8 mouse cellular contexts compared by ENCODE assay signal in the genomic region with DNA sequence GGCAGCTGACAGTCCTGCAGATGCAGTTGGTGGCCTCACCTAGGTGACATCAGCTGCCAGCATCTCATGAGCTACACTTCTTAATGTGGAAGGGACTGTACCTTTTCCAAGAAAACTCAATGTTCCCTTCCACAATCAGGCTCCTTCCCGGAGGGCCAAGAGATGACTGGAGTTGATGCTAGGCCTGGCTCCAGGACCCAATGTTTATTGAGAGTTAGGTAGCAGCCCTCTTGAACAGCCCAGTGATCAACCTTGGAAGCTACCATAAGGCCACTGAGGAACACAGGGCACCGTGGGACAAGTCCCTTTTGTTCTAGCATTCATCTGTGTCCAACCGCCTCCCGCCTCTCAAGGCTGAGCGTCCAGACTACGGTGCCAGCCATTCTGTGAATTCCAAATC. TPM values are rescaled to one million over a fixed set of nuclear protein-coding genes. Genes with fewer than 3 reads are reported as not detected.
DNase-seq lines count a peak whose midpoint lies in the region; ATAC-seq and TF ChIP-seq lines count a peak whose summit lies in the region.

No protein-coding gene starts in this region.

- peak overlapping the region; percentile 99 for H3K9ac ChIP-seq in lung, embryonic 16.5 days (ENCODE audit: low read length)
- peak overlapping the region; percentile 98; the same call in 1 of the 2 replicates for H3K9ac ChIP-seq in forebrain, embryonic 12.5 days
- peak overlapping the region; percentile 98 for H3K9ac ChIP-seq in limb, embryonic 11.5 days (ENCODE audit: low read length)

- peaks cover 8% of the 10 kb centered on the region for H3K36me3 ChIP-seq in lung, embryonic 16.5 days (ENCODE audit: control insufficient read depth, insufficient read depth, low read length)
- peaks cover 17% of the 10 kb centered on the region for H3K36me3 ChIP-seq in forebrain, embryonic 12.5 days (replicated peaks)
- peaks cover 4% of the 10 kb centered on the region for H3K36me3 ChIP-seq in limb, embryonic 11.5 days (ENCODE audit: control insufficient read depth, insufficient read depth, low read length)

- H3K4me2 ChIP-seq in lung, embryonic 16.5 days (ENCODE audit: low read depth, low read length) = peak overlapping the region; percentile 93
- peak overlapping the region; percentile 81 for H3K4me2 ChIP-seq in forebrain, embryonic 12.5 days
- peak overlapping the region; percentile 86 for H3K4me2 ChIP-seq in limb, embryonic 11.5 days (ENCODE audit: low read depth, severe bottlenecking)

- H3K9me3 ChIP-seq in lung, embryonic 16.5 days (ENCODE audit: control insufficient read depth, low read length) = no peaks in the 10 kb centered on the region
- H3K9me3 ChIP-seq in forebrain, embryonic 12.5 days = no peaks in the 10 kb centered on the region
- H3K9me3 ChIP-seq in limb, embryonic 11.5 days (ENCODE audit: control insufficient read depth, low read length) = no peaks in the 10 kb centered on the region

- no peak for TF ChIP-seq POLR2A in olfactory bulb, adult 2 months (IDR thresholded peaks at IDR 0.05; ENCODE audit: insufficient read depth, low read depth, low read length)

- no peak overlapping the region for H3K27ac ChIP-seq in lung, embryonic 16.5 days (ENCODE audit: low read length)
- H3K27ac ChIP-seq in forebrain, embryonic 12.5 days = no peak overlapping the region
- no peak overlapping the region for H3K27ac ChIP-seq in limb, embryonic 11.5 days (replicated peaks; ENCODE audit: low read depth, low read length)
- H3K27ac ChIP-seq in olfactory bulb, adult 2 months (ENCODE audit: insufficient read depth, low read depth, low read length) = no peak overlapping the region

- no peak for TF ChIP-seq CTCF in olfactory bulb, adult 2 months (IDR thresholded peaks at IDR 0.05; ENCODE audit: insufficient read depth, low read depth, low read length)

- no peaks in the 10 kb centered on the region for H3K27me3 ChIP-seq in lung, embryonic 16.5 days (ENCODE audit: control insufficient read depth, insufficient read depth, low read depth, low read length)
- H3K27me3 ChIP-seq in forebrain, embryonic 12.5 days = no peaks in the 10 kb centered on the region
- no peaks in the 10 kb centered on the region for H3K27me3 ChIP-seq in limb, embryonic 11.5 days (ENCODE audit: control insufficient read depth, insufficient read depth, low read length)

- intact Hi-C loops in gastrocnemius, postnatal 36 days (cut with DNase I) = loop anchor here (5.0 kb wide), 1 partner anchor 105 kb away; a partner anchor contains a TSS
- intact Hi-C loops in left cerebral cortex, postnatal 14 days (cut with DNase I) = loop anchor here (5.0 kb wide), 1 partner anchor 105 kb away; a partner anchor contains a TSS

- peaks cover 15% of the 10 kb centered on the region; the same call in 1 of the 2 replicates for H3K4me1 ChIP-seq in lung, embryonic 16.5 days (replicated peaks; ENCODE audit: control insufficient read depth, insufficient read depth, low read length)
- H3K4me1 ChIP-seq in forebrain, embryonic 12.5 days = peaks cover 24% of the 10 kb centered on the region
- H3K4me1 ChIP-seq in limb, embryonic 11.5 days (ENCODE audit: control insufficient read depth, insufficient read depth, low read length) = no peaks in the 10 kb centered on the region
- H3K4me1 ChIP-seq in olfactory bulb, adult 2 months (ENCODE audit: control insufficient read depth, insufficient read depth, low read length) = peaks cover 14% of the 10 kb centered on the region

- no peak for ATAC-seq in lung, embryonic 16.5 days (ENCODE audit: low read depth)
- no peak for ATAC-seq in forebrain, embryonic 12.5 days (ENCODE audit: low FRiP score)
- ATAC-seq in limb, embryonic 11.5 days (ENCODE audit: insufficient number of reproducible peaks, low FRiP score, low TSS enrichment, low read depth) = no peak

- WGBS in lung, embryonic 16.5 days = 78% methylated on average over 6 of the region's 6 CpGs
- WGBS in forebrain, embryonic 12.5 days = 86% methylated on average over 6 of the region's 6 CpGs
- WGBS in limb, embryonic 11.5 days = 93% methylated on average over 6 of the region's 6 CpGs
- WGBS in olfactory bulb, adult 2 months = 48% methylated on average over 6 of the region's 6 CpGs

- H3K4me3 ChIP-seq in lung, embryonic 16.5 days (ENCODE audit: low read length) = peak overlapping the region; percentile 85
- peak overlapping the region; percentile 92 for H3K4me3 ChIP-seq in forebrain, embryonic 12.5 days (replicated peaks)
- H3K4me3 ChIP-seq in limb, embryonic 11.5 days (ENCODE audit: low read depth, low read length) = peak overlapping the region; percentile 74
- peak overlapping the region; percentile 89 for H3K4me3 ChIP-seq in olfactory bulb, adult 2 months (ENCODE audit: insufficient read depth, low read depth, low read length)

- no peak for DNase-seq in lung, postnatal 25 days (ENCODE audit: low spot score)
- no peak for DNase-seq in limb, embryonic 11.5 days (ENCODE audit: low spot score)
- DNase-seq in gastrocnemius, postnatal 36 days = no peak
- DNase-seq in left cerebral cortex, postnatal 14 days (ENCODE audit: low spot score in 2 of 2) = no peak
- DNase-seq in left cerebral cortex, adult 11 months (ENCODE audit: low spot score) = no peak

RNA-seq across cellular contexts. Expression of a gene that starts 1.1 kb away (rescaled TPM):
- polyA plus RNA-seq in lung, embryonic 16.5 days (2015; fragmentation: Nextera tagmentation; extraction: Ambion mirVana) = 45.2 and 47.9 TPM in 2 replicates
- polyA plus RNA-seq in forebrain, embryonic 12.5 days (2016; fragmentation: Nextera tagmentation; extraction: Ambion mirVana) = 38.3 and 39.2 TPM in 2 replicates
- 29.4 and 34.8 TPM in 2 replicates for polyA plus RNA-seq in limb, embryonic 11.5 days (2014; fragmentation: Nextera tagmentation; extraction: Ambion mirVana)
- polyA plus RNA-seq in olfactory bulb, adult 2 months (2012; ENCODE audit: insufficient read depth, insufficient read length, low replicate concordance, missing spikeins) = 540 TPM in 1 of 2 replicates, not detected in the other
- 10 to 100 TPM; 24.1 to 24.5 TPM for total RNA-seq in gastrocnemius, postnatal 36 days (2021)
- 100 to 1,000 TPM in 1 of 2 experiments, 10 to 100 TPM in 1; 90.3 to 103 TPM for total RNA-seq in left cerebral cortex, postnatal 14 days (2021)

RNA-seq across cellular contexts. Expression of a gene that starts 42.0 kb away (rescaled TPM):
- polyA plus RNA-seq in lung, embryonic 16.5 days (2015; fragmentation: Nextera tagmentation; extraction: Ambion mirVana) = 16.1 and 19.5 TPM in 2 replicates
- 22.2 and 24.9 TPM in 2 replicates for polyA plus RNA-seq in forebrain, embryonic 12.5 days (2016; fragmentation: Nextera tagmentation; extraction: Ambion mirVana)
- 29.8 and 30.9 TPM in 2 replicates for polyA plus RNA-seq in limb, embryonic 11.5 days (2014; fragmentation: Nextera tagmentation; extraction: Ambion mirVana)
- polyA plus RNA-seq in olfactory bulb, adult 2 months (2012; ENCODE audit: insufficient read depth, insufficient read length, low replicate concordance, missing spikeins) = not detected in 2 replicates
- total RNA-seq in gastrocnemius, postnatal 36 days (2021) = 1 to 10 TPM; 2.4 to 2.6 TPM
- 10 to 100 TPM; 15.1 to 18.1 TPM for total RNA-seq in left cerebral cortex, postnatal 14 days (2021)

Comparison
In these comparisons a context has a peak if more than half of its experiments do, and no peak if none do; other contexts are left out.
1. RNA of a gene that starts 42.0 kb away (polyA plus RNA-seq): 29.8 to 30.9 TPM in limb, embryonic 11.5 days, 22.2 to 24.9 TPM in forebrain, embryonic 12.5 days and 16.1 to 19.5 TPM in lung, embryonic 16.5 days; not detected in olfactory bulb, adult 2 months; every median in the first group is over 10 times any median in the second.
2. Peak in every context shown above with its lines, with median percentiles within 50 percentile points of each other: H3K4me2 ChIP-seq, H3K4me3 ChIP-seq and H3K9ac ChIP-seq.